In the genomic region with DNA sequence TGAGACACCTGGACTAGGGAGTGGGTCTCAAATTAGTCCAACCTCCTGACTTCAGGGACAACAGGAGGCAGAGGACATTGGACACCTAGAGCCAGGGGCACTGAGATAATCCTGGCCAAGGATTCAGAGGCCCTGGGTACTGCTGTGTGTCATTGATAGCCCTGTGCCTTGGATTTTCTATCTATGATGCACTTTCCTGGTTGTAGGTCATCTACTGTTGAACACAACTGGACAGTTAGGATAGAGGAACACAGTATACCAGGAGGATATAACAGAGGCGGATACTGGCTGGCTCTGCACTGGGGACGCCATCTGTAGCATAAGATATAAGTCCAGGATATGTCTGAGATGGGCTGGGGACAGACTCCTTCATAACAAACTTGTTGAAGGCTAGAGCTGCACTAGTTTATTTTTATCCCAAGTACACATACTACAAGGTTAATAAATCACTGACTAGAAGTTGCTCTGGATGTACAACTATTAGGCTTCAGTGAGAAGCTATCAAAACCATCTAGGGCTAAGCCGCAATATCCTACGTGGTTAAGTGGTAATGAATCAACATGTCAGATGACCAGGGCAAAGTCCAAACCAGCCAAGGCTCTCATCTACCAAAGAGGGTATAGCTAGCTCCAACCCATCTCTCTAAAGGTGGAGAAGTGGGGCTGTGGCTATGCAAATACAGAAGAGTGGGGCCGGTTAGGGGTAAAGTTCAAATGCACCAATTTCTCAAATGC, we compare ENCODE assay signal across 12 mouse cellular contexts.
A peak's percentile ranks its signal among the peaks of the same experiment; 100 is the strongest.
DNase-seq lines count a peak whose midpoint lies in the region; ATAC-seq lines count a peak whose summit lies in the region.
"Had no signal": no experiment of that assay in that cellular context is flagged by ENCODE, and none has a peak within 500 bp of the region (broad histone marks: within the 10 kb centered on the region; RNA-seq: fewer than 3 reads in every experiment).

No protein-coding gene starts in this region.

- H3K4me2 ChIP-seq in liver, embryonic 16.5 days (ENCODE audit: low read depth, low read length) = no peak overlapping the region
- 0 out of 2 replicates have a peak overlapping the region, but pooled peaks have one; percentile 3 for H3K4me2 ChIP-seq in intestine, embryonic 16.5 days (ENCODE audit: low read depth, low read length)
- no peak overlapping the region for H3K4me2 ChIP-seq in kidney, embryonic 16.5 days (replicated peaks; ENCODE audit: low read depth, low read length)
- H3K4me2 ChIP-seq: limb, embryonic 13.5 days had no signal

- no peaks in the 10 kb centered on the region for H3K27me3 ChIP-seq in liver, embryonic 16.5 days (ENCODE audit: control insufficient read depth, insufficient read depth, low read depth, low read length)
- H3K27me3 ChIP-seq in intestine, embryonic 16.5 days (replicated peaks; ENCODE audit: control insufficient read depth, insufficient read depth, low read length) = no peaks in the 10 kb centered on the region
- H3K27me3 ChIP-seq in kidney, embryonic 16.5 days (ENCODE audit: insufficient read depth, low read length) = no peaks in the 10 kb centered on the region
- H3K27me3 ChIP-seq: limb, embryonic 13.5 days had no signal

- WGBS in liver, embryonic 16.5 days (ENCODE audit: insufficient replicate concordance) = 53% methylated on average over 5 of the region's 5 CpGs
- WGBS in intestine, embryonic 16.5 days = 63% methylated on average over 5 of the region's 5 CpGs
- WGBS in kidney, embryonic 16.5 days = 71% methylated on average over 5 of the region's 5 CpGs

- H3K4me3 ChIP-seq in liver, embryonic 16.5 days (ENCODE audit: low read depth, low read length) = no peak overlapping the region
- H3K4me3 ChIP-seq in intestine, embryonic 16.5 days (ENCODE audit: low read length) = no peak overlapping the region
- no peak overlapping the region for H3K4me3 ChIP-seq in kidney, embryonic 16.5 days (ENCODE audit: low read length)
- H3K4me3 ChIP-seq: limb, embryonic 13.5 days; midbrain, embryonic 10.5 days had no signal

- H3K9me3 ChIP-seq in liver, embryonic 16.5 days (replicated peaks; ENCODE audit: control insufficient read depth, low read length) = no peaks in the 10 kb centered on the region
- no peaks in the 10 kb centered on the region for H3K9me3 ChIP-seq in intestine, embryonic 16.5 days (ENCODE audit: control insufficient read depth, low read length)
- H3K9me3 ChIP-seq in kidney, embryonic 16.5 days (ENCODE audit: low read length) = no peaks in the 10 kb centered on the region
- H3K9me3 ChIP-seq: limb, embryonic 13.5 days; midbrain, embryonic 10.5 days had no signal

- H3K4me1 ChIP-seq in liver, embryonic 16.5 days (ENCODE audit: control insufficient read depth, low read depth, low read length) = no peaks in the 10 kb centered on the region
- H3K4me1 ChIP-seq in intestine, embryonic 16.5 days (ENCODE audit: control insufficient read depth, insufficient read depth, low read length) = peaks cover 6% of the 10 kb centered on the region; the same call in 1 of the 2 replicates
- H3K4me1 ChIP-seq in kidney, embryonic 16.5 days (ENCODE audit: insufficient read depth, low read length) = peaks cover 6% of the 10 kb centered on the region; the same call in 1 of the 2 replicates
- H3K4me1 ChIP-seq: midbrain, embryonic 10.5 days had no signal

- 0 out of 2 replicates have a peak, but pooled peaks have one; percentile 11 for ATAC-seq in liver, embryonic 16.5 days (ENCODE audit: low read depth)
- ATAC-seq in intestine, embryonic 16.5 days = peak; percentile 92
- ATAC-seq in kidney, embryonic 16.5 days (ENCODE audit: low FRiP score, low TSS enrichment) = peak; percentile 92

- no peak overlapping the region for H3K27ac ChIP-seq in liver, embryonic 16.5 days (ENCODE audit: low read length)
- 0 out of 2 replicates have a peak overlapping the region, but pooled peaks have one; percentile 17 for H3K27ac ChIP-seq in intestine, embryonic 16.5 days (ENCODE audit: low read length)
- peak overlapping the region; percentile 77 for H3K27ac ChIP-seq in kidney, embryonic 16.5 days (ENCODE audit: low read length)
- H3K27ac ChIP-seq: limb, embryonic 13.5 days; midbrain, embryonic 10.5 days had no signal

- no peak for DNase-seq in liver
- DNase-seq in yolk sac, embryonic 10.5 days (ENCODE audit: low spot score) = peak; percentile 78
- no peak for DNase-seq in cerebellum, postnatal 25 days
- no peak for DNase-seq in adrenal gland, adult 8-10 months
- DNase-seq: cerebellum, adult 18-20 months; gastrocnemius, postnatal 10 days; thymus, postnatal 36 days had no signal

- no peaks in the 10 kb centered on the region for H3K36me3 ChIP-seq in liver, embryonic 16.5 days (ENCODE audit: control insufficient read depth, insufficient read depth)
- no peaks in the 10 kb centered on the region for H3K36me3 ChIP-seq in intestine, embryonic 16.5 days (ENCODE audit: control insufficient read depth, insufficient read depth, low read length)
- peaks cover 4% of the 10 kb centered on the region; the same call in 1 of the 2 replicates for H3K36me3 ChIP-seq in kidney, embryonic 16.5 days (ENCODE audit: insufficient read depth, low read length)
- H3K36me3 ChIP-seq: midbrain, embryonic 10.5 days had no signal

- H3K9ac ChIP-seq in liver, embryonic 16.5 days (ENCODE audit: low read depth, low read length) = no peak overlapping the region
- H3K9ac ChIP-seq in intestine, embryonic 16.5 days (ENCODE audit: low read depth, low read length) = no peak overlapping the region
- H3K9ac ChIP-seq in kidney, embryonic 16.5 days (replicated peaks; ENCODE audit: low read length) = no peak overlapping the region
- H3K9ac ChIP-seq: limb, embryonic 13.5 days had no signal

Comparison
In these comparisons a context has a peak if more than half of its experiments do, and no peak if none do; other contexts are left out.
1. ATAC-seq: peak in every context shown above with its lines; median percentile 92 in intestine, embryonic 16.5 days; 92 in kidney, embryonic 16.5 days; 11 in liver, embryonic 16.5 days.